Mouse (Mus musculus) c-Kit-positive CD71-negative TER-119-negative erythroid progenitor cells, embryonic 14.5 days (primary cell): ENCODE results near the gene Clic4.

ENCODE experiments used
- DNase-seq: peaks from one replicate; pipeline ENCODE4 v3.0.0-alpha.2; 2013; ENCODE audit warnings: low read depth

Gene Clic4

DNA sequence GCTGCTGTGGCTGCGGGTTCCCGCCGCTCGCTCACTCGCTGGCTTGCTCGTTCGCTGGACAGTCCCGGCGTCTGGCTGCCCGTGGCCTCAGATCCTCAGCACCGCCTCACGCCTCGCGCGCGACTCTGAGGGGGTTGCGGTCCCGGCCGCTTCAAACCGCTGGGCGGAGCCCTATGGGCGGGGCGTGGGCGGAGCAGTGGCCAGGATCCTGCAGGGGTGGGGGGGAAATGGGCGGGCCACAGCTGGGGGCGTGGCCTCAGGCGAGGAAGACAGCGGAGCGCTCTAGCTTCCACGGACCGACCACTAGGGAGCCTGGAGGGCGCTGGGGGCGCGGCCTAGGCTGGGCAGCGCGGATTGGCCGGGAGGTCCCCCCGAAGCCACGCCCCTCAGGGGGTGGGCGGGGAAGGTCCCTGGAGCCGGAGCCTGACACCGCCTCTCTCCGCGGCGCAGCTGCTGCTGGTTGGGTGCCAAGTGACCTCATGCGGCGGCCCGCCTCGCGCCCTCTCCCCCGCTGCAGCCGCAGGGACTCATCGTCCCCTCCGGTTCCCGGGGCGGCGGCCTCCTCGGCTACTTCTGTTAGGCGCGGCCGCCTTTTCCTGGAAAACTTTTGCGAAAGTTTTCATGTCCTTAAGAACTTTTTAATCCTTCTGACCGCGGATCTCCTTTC is at the start of gene Clic4:
TSS of gene Clic4 (minus strand) at position 175 of the 667 bp plus-strand sequence.
- peak; percentile 99 for DNase-seq

DNA sequence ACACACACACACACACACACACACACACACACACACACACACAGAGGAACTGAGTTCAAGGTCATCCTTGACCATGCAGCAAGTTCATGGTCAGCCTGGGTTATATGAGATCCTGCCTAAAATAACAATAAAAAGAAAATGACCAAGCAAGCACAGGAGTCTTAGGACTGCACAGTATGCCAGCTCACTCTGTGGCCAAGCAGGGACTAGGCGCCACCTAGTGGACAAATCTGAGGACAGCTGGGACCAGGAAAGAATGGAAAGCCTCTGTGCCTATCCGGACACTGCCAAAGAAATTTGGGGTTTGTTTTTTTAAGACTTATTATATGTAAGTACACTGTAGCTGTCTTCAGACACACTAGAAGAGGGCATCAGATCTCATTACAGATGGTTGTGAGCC is 45.4 kb upstream of the Clic4 start:
- DNase-seq = peak; percentile 75

DNA sequence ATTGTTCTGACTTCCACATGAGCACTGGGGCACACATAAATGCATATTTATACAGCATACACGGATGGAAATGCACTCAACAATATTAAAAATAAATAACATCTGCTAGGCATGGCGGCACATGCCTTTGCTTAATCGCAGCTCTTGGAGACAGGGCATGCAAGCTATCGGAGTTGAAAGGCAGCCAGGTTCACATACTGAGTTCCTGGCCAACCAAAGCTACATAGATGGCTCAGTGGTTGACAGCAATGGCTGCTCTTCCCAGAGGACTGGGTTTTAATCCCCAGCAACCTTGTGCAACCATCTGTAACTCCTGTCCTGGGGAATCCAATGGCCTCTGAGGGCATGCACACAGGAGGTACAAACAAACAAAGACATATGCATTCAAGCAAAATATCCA is 44.9 kb upstream of the Clic4 start:
- DNase-seq = no peak

- no peak for DNase-seq
These were observed 42.7 kb upstream of the Clic4 start for GRCm38 (mm10) chr4:135315287-135315686.

DNA sequence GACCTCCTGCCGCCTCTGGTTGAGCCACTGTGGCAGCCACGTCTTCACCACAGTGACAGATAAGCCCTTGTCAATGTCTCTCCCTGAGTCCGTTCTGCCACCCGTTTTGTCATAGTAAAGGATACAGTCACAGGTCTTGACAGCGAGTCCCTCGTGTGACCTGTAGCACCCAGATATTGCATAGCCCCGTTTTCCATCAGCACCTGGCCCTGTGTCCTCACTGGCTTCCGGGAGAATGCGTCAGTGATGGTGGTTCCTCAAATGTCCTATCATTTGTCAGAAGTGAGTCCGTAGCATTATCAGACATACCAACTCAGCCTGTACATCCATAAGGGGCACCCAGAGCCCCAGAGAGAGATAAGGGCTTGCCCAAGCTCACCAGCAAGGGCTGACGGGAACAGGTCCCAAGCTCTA is 41.8 kb upstream of the Clic4 start:
- DNase-seq = peak; percentile 43

DNA sequence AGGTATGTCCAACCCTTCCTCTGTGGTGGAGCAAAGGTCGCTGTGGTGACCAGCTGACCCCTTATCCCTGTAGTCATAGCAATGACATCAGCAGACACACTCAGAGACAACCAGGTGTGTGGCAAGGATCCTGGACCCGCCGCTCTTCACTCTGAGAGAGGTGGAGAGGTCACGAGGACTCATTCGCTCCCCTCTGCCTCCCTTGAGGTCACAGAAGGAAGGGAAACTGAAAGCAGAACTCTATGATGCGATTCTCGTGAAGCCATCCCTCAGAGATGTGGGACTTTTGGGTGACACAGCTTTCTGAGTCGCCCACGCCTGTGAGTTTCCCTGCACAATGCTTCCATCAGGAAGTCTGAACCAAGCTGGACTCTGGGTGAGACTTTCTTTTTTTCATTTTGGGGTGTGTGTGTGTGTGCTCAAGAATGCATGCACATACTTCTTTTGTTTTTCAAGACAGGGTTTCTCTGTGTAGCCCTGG is 41.2 kb upstream of the Clic4 start:
- peak; percentile 62 for DNase-seq

DNA sequence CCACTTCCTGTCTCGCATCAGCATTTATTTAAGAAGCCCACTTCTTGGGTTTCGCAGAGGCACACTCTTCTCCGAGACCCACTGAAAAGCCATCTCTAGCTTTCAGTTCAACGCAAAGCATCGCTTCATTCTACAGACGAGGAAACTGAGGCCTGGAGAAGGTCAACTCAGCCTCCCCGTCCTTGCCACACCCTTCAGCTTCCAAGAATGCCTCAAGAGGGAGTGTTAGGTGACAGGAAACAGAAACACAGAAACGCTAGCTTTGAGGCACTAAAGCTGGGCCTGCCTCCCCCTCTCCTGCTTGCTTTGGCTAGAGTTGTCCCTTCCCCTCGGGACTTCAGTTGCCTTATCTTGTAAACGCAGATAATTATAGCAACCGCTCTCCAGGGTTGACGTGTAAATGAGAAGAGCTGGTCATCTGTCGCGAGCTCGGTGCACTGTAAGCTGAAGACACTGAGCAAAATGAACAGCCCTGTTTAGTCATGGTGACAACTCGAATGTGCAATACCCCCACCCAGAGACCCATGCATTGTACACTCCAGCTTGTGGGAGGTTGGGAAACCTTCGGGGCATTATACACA is 40.6 kb upstream of the Clic4 start:
- peak; percentile 44 for DNase-seq

- no peak for DNase-seq
These were observed 40.1 kb upstream of the Clic4 start for GRCm38 (mm10) chr4:135312706-135313105.

DNA sequence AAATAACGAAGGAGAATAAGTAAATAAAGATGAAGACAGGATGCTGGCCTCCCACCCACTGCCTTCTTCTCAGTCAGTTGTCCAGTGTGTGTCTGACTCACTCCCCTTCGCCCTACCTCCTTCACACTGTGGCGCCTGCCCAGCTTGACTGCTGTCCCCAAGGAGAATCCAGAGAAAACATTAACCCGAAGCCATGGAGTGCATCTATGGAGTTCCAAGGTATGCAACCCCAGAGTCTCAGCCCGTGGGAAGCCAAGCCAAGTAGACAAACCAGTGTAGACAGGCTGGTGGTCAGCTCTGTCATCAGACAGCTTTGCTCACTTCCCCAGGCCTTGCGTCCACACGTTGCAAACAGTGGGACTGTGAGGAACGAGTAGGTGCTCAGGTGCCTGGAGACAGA is 37.8 kb upstream of the Clic4 start:
- no peak for DNase-seq

- no peak for DNase-seq
These were observed 37.1 kb upstream of the Clic4 start for GRCm38 (mm10) chr4:135309726-135310125.

DNA sequence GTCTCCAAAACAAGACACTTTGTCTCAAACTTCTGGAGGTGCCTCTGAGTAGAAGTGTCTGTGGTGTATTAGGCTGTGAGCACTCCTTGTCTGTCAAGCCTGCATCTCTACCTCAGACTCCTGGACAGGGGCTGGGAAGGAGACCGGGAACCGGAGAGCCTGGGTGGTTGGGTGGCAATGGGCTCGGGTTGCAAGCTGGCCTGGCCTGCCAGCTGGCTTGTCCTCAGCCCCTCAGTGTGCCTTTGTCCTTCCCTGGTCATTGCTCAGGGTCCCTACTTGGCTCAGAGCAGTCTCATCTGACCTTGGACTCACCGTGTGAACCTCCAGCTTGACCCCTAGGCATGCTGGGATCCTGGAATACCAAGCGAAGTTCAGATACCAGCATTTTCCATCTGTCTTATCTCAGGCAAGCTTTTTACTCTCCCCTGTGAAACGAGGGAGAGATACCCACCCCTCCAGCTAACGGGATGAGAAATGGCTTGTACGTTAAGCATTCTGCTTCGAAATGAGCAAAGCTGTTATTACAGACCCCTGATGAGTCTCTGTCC is 36.6 kb upstream of the Clic4 start:
- DNase-seq = no peak

- no peak for DNase-seq
These were observed 34.5 kb upstream of the Clic4 start for GRCm38 (mm10) chr4:135306971-135307632.

GRCm38 (mm10) chr4:135306533-135306932 is 33.9 kb upstream of the Clic4 start:
- DNase-seq = no peak

- no peak for DNase-seq
These were observed 29.6 kb upstream of the Clic4 start for GRCm38 (mm10) chr4:135302261-135302660.

DNA sequence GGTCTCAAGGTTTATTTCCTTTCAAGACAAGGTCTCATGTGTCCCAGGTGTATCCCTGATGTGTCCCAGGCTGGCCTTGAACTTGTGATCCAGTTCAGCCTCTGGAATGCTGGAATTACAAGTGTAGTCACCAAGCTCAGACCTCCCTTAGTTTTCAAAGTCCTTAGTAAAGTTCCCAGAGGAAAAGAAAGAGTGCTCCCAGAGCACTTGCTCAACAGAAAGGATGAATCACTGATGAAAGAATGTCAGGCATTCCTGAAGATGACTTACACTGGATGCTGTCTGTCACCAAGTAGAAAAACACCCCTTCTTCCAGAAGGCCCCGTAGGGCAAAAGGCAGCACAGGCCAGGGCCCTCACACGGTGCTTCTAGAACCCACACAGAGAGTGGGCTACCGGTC is 28.6 kb upstream of the Clic4 start:
- no peak for DNase-seq

DNA sequence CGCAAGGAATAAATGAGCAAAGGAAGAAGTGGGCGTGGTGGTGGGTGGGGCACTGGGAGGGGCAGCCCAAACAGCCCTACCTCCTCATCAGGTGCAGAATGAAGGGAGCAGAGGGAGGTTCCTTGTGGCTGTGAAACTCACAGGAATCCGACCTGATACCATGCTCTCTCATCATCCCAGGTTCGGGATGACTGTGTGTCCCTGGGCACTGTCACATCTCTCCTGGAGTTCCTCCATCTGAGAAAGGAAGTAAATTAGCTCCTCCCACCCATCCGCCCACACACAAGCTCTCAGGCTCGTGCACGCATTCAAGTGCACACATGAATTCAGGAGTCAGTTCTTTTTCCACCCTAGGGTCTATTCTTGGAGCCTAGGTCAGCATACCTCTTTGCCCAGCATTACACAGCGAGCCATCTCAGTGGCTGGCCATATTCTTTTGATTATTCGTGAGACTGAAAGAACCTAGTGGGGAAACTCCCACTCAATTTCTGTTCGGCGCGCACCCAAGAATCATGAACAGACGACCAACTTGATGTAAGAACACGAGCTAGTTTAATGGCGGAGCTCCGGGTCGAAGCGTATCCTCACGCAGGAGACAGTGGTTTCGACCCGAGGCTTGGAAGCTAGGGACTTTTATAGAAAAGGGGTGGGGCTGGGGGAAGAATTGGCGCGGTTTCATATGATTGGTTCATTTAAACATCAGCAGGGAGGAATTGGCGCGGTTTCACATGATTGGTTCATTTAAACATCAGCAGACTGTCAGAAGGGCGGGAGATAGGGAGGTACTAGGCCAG is 27.8 kb upstream of the Clic4 start:
- no peak for DNase-seq

- DNase-seq = no peak
These were observed 26.1 kb upstream of the Clic4 start for GRCm38 (mm10) chr4:135298680-135299079.

- no peak for DNase-seq
These were observed 25.4 kb upstream of the Clic4 start for GRCm38 (mm10) chr4:135297931-135298546.

DNA sequence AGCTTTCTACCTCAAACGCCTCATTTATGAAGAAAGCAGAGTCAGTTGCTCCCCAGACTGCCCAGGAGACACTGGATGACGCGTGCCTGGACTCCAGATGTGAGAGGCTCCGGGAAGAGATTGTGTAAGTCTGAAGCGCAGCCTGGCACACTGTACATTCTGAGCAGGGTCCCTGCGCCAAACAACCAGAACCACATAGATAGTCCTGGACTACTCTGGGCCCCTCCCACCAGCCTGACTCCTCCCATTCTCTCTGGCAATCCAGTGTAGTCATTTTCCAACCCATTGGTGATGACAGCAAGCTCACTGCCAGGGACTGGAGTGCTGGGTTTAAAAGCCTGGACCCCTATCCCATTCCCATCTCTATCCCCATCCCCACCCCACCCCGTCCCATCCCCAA is 24.5 kb upstream of the Clic4 start:
- DNase-seq = no peak

- no peak for DNase-seq
These were observed 24.0 kb upstream of the Clic4 start for GRCm38 (mm10) chr4:135296565-135296964.

GRCm38 (mm10) chr4:135293813-135294212 is 21.2 kb upstream of the Clic4 start:
- no peak for DNase-seq
